Mouse (Mus musculus): ENCODE data around the gene Spint3. TPM values are rescaled to one million over a fixed set of nuclear protein-coding genes. Genes with fewer than 3 reads are reported as not detected.

Spint3 gene
- total RNA-seq, 2 experiments from 2014 or later = not detected

- DNase-seq (ENCODE audit: low spot score in 2 of 2) = no peak
Observed at GRCm38 (mm10) chr2:164550895-164551269, 22.4 kb downstream of the Spint3 start.

- DNase-seq (ENCODE audit: low spot score in 2 of 2) = peak; percentile 36 to 55
Observed at GRCm38 (mm10) chr2:164549963-164550894, 23.0 kb downstream of the Spint3 start.

- no peak for DNase-seq (ENCODE audit: low spot score in 2 of 2)
Observed at GRCm38 (mm10) chr2:164549338-164549737, 23.9 kb downstream of the Spint3 start.

GRCm38 (mm10) chr2:164544454-164545097, 28.7 kb downstream of the Spint3 start:
- DNase-seq (ENCODE audit: low spot score in 2 of 2) = no peak

DNA sequence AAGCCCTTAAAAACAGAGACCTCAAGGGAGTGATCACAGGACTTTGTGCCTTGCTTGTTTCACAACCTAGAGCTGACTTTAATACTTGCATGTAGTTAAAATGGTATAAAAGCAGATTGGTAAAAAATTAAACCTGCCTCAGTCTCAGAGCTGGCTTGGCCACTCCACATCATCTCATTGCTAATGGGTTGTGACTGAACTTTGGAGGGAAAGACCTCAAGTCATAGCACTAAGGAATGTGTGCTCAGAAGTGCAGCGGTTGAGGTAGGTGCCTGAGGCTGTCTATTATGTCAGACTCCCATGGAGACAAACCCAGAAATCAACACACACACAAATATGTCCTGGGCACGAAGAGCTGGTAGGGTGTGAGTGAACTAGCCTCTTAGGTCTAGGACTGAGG, 29.5 kb downstream of the Spint3 start:
- DNase-seq (ENCODE audit: low spot score in 2 of 2) = no peak

- DNase-seq (ENCODE audit: low spot score in 2 of 2) = no peak
Observed at GRCm38 (mm10) chr2:164542598-164542997, 30.7 kb downstream of the Spint3 start.

DNA sequence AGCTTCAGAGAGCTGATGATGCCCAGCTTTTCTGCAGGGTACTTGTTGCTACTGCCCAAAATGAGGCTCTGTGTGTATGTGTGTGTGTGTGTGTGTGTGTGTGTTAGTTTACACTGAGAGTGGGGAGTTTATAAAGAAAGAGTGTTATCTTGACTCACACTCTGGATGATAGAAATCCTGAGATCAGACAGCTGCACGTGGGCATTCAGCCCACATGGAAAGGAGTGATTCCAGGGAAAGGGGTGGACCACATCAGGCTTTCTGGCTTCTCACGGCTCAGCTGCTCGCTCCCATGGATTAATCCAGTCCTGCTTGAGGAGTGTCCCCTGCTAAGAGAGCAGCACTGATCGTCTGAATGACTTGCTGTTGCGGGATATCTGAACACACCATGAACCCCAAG, 31.1 kb downstream of the Spint3 start:
- DNase-seq (ENCODE audit: low spot score in 2 of 2) = peak; percentile 39 to 61

DNA sequence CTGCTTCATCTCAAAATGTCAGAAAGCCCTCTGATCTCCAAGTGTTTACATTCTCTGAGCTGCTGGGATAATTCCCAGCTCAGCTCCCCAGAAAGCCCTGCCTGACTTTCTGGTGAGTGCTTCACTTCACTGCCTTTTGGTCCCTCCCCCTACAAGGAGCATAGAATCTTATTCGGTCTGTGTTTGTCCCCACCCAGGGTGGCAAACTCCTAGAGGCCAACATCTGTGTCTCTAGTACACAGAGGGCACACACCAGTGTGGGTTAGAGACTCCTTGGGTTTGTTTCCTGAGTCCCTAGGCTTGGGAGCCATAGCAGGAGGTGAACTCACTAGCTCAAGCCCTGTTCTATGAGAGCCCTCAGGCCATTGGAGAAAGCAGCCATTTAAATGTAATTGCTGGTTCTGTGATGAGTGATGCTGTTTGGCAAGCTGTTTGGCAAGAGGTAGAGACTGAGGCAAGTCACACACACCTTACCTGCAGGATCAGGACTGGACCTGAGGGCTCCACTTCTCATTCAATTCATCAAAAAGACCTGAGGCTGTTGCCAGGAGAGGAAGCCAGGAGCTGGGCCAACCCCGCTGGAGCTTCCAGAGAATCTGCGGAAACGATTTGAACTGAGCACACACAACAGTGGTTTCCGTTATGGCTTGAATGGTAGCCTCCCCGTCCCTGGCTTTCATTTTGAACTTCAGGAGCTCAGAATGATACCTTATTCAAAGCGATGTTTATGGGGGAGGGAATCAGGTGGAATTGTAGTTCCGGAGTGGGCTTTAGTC, 32.4 kb downstream of the Spint3 start:
- no peak for DNase-seq (ENCODE audit: low spot score in 2 of 2)

DNA sequence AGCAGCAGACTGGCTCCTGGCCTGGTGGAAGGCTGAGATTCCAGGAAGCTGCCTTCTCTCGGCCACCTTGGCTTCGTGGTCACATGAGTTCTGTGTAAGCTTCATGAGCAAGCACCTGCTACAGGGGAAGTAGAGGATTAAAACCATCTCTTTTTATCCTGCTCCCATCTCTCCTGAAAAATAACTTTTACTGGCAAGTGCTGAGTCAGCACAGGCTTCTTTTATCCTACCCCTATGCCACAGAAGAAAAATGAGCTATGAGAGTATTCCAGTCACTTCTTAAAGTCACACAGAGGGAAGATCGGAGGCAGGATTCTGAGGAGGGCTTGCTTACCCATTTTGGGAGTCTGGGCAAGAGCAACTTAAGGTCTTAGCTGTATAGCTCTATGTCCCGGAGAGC, 36.3 kb downstream of the Spint3 start:
- DNase-seq (ENCODE audit: low spot score in 2 of 2) = no peak

DNA sequence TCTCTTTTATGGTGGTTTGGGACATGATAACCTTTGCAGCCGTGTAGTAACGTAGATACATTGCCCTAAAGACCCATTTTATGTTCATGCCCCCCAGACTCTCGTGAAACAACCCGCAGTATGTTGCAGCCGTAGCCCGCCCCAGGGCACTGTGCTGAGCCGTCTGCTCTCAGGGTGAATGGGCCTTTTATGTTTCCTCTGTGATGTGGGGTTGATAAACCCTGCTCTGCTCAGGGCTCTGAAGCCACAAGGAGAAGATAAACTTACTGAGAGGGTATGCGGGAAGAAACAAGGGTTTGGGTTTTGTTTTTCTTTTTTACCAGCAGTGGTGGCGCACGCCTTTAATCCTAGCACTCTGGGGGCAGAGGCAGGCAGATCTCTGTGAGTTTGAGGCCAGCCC, 38.9 kb downstream of the Spint3 start:
- DNase-seq (ENCODE audit: low spot score in 2 of 2) = no peak

DNA sequence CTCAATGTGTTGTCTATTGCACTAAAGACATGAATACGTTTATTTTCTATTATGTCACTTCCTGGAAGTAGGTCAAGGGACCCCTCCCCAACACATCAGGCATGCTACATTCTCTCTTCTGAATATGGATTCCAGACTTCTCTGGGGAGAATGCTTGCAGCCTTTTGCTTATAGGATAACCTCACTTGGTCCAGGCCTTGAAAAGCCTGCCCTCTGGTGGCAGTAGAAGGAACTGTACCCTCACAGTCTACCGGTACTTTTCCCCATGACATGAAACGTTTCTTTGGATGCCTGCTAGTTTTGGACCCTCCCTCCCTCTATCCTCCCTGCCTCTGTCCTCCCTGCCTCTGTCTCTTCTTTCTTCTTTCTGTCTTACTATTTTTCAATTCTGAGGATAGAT, 42.1 kb downstream of the Spint3 start:
- peak; percentile 63 to 88 for DNase-seq (ENCODE audit: low spot score in 2 of 2)

DNA sequence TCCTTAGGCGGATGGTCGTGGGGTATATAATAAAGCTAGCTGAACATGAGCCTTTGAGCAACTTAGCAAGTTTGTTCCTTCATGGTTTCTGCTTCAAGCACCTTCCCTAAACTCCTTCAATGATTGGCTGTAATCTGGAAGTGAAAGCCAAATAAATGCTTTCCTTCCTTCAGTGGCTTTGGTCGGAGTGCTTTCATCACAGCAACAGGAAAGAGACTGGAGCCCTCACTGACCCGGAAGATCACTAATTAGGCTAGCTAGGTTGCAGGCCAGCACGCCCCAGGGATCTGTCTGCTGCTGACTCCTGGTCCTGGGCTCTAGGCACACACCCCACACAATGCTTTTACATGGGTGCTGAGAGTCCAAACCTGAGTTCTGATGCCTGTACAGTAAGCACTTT, 44.7 kb downstream of the Spint3 start:
- no peak for DNase-seq (ENCODE audit: low spot score in 2 of 2)

GRCm38 (mm10) chr2:164523301-164523773, 49.9 kb downstream of the Spint3 start:
- DNase-seq (ENCODE audit: low spot score in 2 of 2) = no peak

- DNase-seq (ENCODE audit: low spot score in 2 of 2) = no peak
Observed at GRCm38 (mm10) chr2:164522280-164522679, 51.0 kb downstream of the Spint3 start.

- no peak for DNase-seq (ENCODE audit: low spot score in 2 of 2)
Observed at GRCm38 (mm10) chr2:164521841-164522240, 51.4 kb downstream of the Spint3 start.

GRCm38 (mm10) chr2:164520782-164521181, 52.5 kb downstream of the Spint3 start:
- DNase-seq (ENCODE audit: low spot score in 2 of 2) = no peak

Other genes with a start within 250 kb of the Spint3 start
- not detected for gene Svs5, start 240.7 kb downstream of the Spint3 start, total RNA-seq (2021)
- gene Slpi, start 184.4 kb downstream of the Spint3 start, total RNA-seq (2021) = under 1 TPM; 0.61 to 0.77 TPM
- gene Rbpjl, start 170.3 kb downstream of the Spint3 start, total RNA-seq (2021) = under 1 TPM; 0.38 to 0.42 TPM
- gene Matn4, start 168.3 kb downstream of the Spint3 start, total RNA-seq (2021) = 10 to 100 TPM; 11.0 to 11.2 TPM
- 100 to 1,000 TPM; 122 to 140 TPM for gene Sdc4, start 129.6 kb downstream of the Spint3 start, total RNA-seq (2021)
- gene Sys1, start 116.5 kb downstream of the Spint3 start, total RNA-seq (2021) = 10 to 100 TPM; 37.9 to 39.9 TPM
- gene Gm20458, start 112.5 kb downstream of the Spint3 start, total RNA-seq (2021) = 1 to 10 TPM; 5.4 to 9.9 TPM
- gene Trp53tg5, start 99.7 kb downstream of the Spint3 start, total RNA-seq (2021) = not detected
- gene Dbndd2, start 87.4 kb downstream of the Spint3 start, total RNA-seq (2021) = 100 to 1,000 TPM; 118 to 138 TPM
- gene Pigt, start 75.9 kb downstream of the Spint3 start, total RNA-seq (2021) = 10 to 100 TPM; 80.8 to 86.1 TPM
- under 1 TPM; 0.67 to 0.96 TPM for gene Wfdc2, start 11.0 kb downstream of the Spint3 start, total RNA-seq (2021)
- gene Wfdc6a, start 12.0 kb upstream of the Spint3 start, total RNA-seq (2021) = not detected
- not detected for gene Eppin, start 20.1 kb upstream of the Spint3 start, total RNA-seq (2021)
- gene Wfdc6b, start 40.1 kb upstream of the Spint3 start, total RNA-seq (2021) = not detected
- not detected for gene Wfdc8, start 40.2 kb upstream of the Spint3 start, total RNA-seq (2021)
- not detected for gene Wfdc16, start 65.3 kb upstream of the Spint3 start, total RNA-seq (2021)
- not detected for gene Wfdc10, start 82.6 kb upstream of the Spint3 start, total RNA-seq (2021)
- gene Wfdc9, start 83.1 kb upstream of the Spint3 start, total RNA-seq (2021) = not detected
- not detected for gene Wfdc11, start 100.6 kb upstream of the Spint3 start, total RNA-seq (2021)
- gene Wfdc13, start 111.6 kb upstream of the Spint3 start, total RNA-seq (2021) = not detected
- gene Spint4, start 125.0 kb upstream of the Spint3 start, total RNA-seq (2021) = not detected
- gene Spint5, start 141.8 kb upstream of the Spint3 start, total RNA-seq (2021) = not detected
- 1 to 10 TPM; 1.4 to 1.7 TPM for gene Wfdc3, start 172.5 kb upstream of the Spint3 start, total RNA-seq (2021)
- gene Dnttip1, start 172.5 kb upstream of the Spint3 start, total RNA-seq (2021) = 10 to 100 TPM; 33.8 to 36.0 TPM
- under 1 TPM in 1 of 2 experiments, not detected in 1; 0.38 TPM for gene Ube2c, start 196.4 kb upstream of the Spint3 start, total RNA-seq (2021)
- not detected for gene Tnnc2, start 206.5 kb upstream of the Spint3 start, total RNA-seq (2021)
- 10 to 100 TPM; 39.7 to 41.8 TPM for gene Snx21, start 212.4 kb upstream of the Spint3 start, total RNA-seq (2021)
- 10 to 100 TPM; 25.6 to 27.0 TPM for gene Acot8, start 231.4 kb upstream of the Spint3 start, total RNA-seq (2021)
- 1 to 10 TPM; 9.1 to 9.3 TPM for gene Zswim3, start 231.6 kb upstream of the Spint3 start, total RNA-seq (2021)
- 10 to 100 TPM; 22.7 to 26.3 TPM for gene Zswim1, start 249.2 kb upstream of the Spint3 start, total RNA-seq (2021)

Measured in layer of hippocampus, adult 18-20 months (tissue).